Mouse (Mus musculus) forebrain, embryonic 16.5 days (tissue): ENCODE data around the gene Sms. TPM values are rescaled to one million over a fixed set of nuclear protein-coding genes. Genes with fewer than 3 reads are reported as not detected.

ENCODE experiments used
- ATAC-seq: fragments of 200-750 bp; cut with Nextera tagmentation; 2 replicates; pipeline ENCODE4 v1.8.0; 2017; ENCODE audit warnings: mild to moderate bottlenecking, moderate library complexity
- H3K27ac ChIP-seq: fragments of 300-500 bp; sonication (generic); 2 replicates; pipeline ENCODE4 v1.5.1; 2014; ENCODE audit warnings: low read length, control low read depth
- H3K27me3 ChIP-seq: fragments of 300-500 bp; sonication (generic); replicated peaks from 2 replicates; pipeline ENCODE4 v1.6.1; 2014; ENCODE audit warnings: low read length; ENCODE audit not compliant: control insufficient read depth, insufficient read depth
- H3K36me3 ChIP-seq: fragments of 300-500 bp; sonication (generic); 2 replicates; pipeline ENCODE4 v1.6.1; 2014; ENCODE audit not compliant: control insufficient read depth, insufficient read depth
- H3K4me1 ChIP-seq: fragments of 300-500 bp; sonication (generic); replicated peaks from 2 replicates; pipeline ENCODE4 v1.6.1; 2014; ENCODE audit warnings: low read length; ENCODE audit not compliant: control insufficient read depth, insufficient read depth
- H3K4me2 ChIP-seq: fragments of 300-500 bp; sonication (generic); 2 replicates; pipeline ENCODE4 v1.6.1; 2014; ENCODE audit warnings: mild to moderate bottlenecking, low read length, control low read depth
- H3K4me3 ChIP-seq: fragments of 300-500 bp; sonication (generic); replicated peaks from 2 replicates; pipeline ENCODE4 v1.5.1; 2014; ENCODE audit warnings: mild to moderate bottlenecking, low read length, control low read depth
- H3K9ac ChIP-seq: fragments of 300-500 bp; sonication (generic); replicated peaks from 2 replicates; pipeline ENCODE4 v1.6.1; 2014; ENCODE audit warnings: low read depth, low read length, control low read depth
- H3K9me3 ChIP-seq: fragments of 300-500 bp; sonication (generic); 2 replicates; pipeline ENCODE4 v1.6.1; 2016; ENCODE audit warnings: low read length; ENCODE audit not compliant: control insufficient read depth
- WGBS: fragments of 180-500 bp; shearing (Covaris S2); extraction: QIAGEN DNeasy Blood & Tissue Kit; methylation state at CpG from one replicate; pipeline ENCODE4 v1.1.7; 2014; 5-methylcytosine and 5-hydroxymethylcytosine counted together
- polyA plus RNA-seq: library from polyadenylated mRNA; unstranded; fragments of >200 nt; fragmentation: Nextera tagmentation; extraction: Ambion mirVana; gene quantifications from 2 replicates; pipeline ENCODE4 v1.2.1, GENCODE M21; 2015

The Sms gene
- polyA plus RNA-seq, 1 experiment from 2014 or later = 91.3 TPM

GRCm38 (mm10) chrX:157488831-157489230 lies 3.3 kb downstream of the Sms start:
- WGBS = 56% methylated on average over 3 of the region's 3 CpGs
- no peaks in the 10 kb centered on the region for H3K36me3 ChIP-seq
- H3K9me3 ChIP-seq = no peaks in the 10 kb centered on the region
- H3K4me3 ChIP-seq = no peak overlapping the region
- no peak overlapping the region for H3K9ac ChIP-seq
- H3K27ac ChIP-seq = no peak overlapping the region
- no peaks in the 10 kb centered on the region for H3K27me3 ChIP-seq
- no peak overlapping the region for H3K4me2 ChIP-seq
- ATAC-seq = no peak
- peaks cover 8% of the 10 kb centered on the region for H3K4me1 ChIP-seq

GRCm38 (mm10) chrX:157486765-157487164 lies 5.3 kb downstream of the Sms start:
- 53% methylated on average over 2 of the region's 2 CpGs for WGBS
- ATAC-seq = no peak
- H3K4me3 ChIP-seq = no peak overlapping the region
- H3K4me2 ChIP-seq = no peak overlapping the region
- no peaks in the 10 kb centered on the region for H3K9me3 ChIP-seq
- no peaks in the 10 kb centered on the region for H3K36me3 ChIP-seq
- no peak overlapping the region for H3K9ac ChIP-seq
- H3K4me1 ChIP-seq = peaks cover 8% of the 10 kb centered on the region
- no peak overlapping the region for H3K27ac ChIP-seq
- H3K27me3 ChIP-seq = no peaks in the 10 kb centered on the region

GRCm38 (mm10) chrX:157482842-157483241 lies 9.2 kb downstream of the Sms start:
- H3K9ac ChIP-seq = no peak overlapping the region
- no peak for ATAC-seq
- H3K9me3 ChIP-seq = no peaks in the 10 kb centered on the region
- no peak overlapping the region for H3K27ac ChIP-seq
- no peaks in the 10 kb centered on the region for H3K36me3 ChIP-seq
- no peaks in the 10 kb centered on the region for H3K27me3 ChIP-seq
- H3K4me1 ChIP-seq = no peaks in the 10 kb centered on the region
- H3K4me3 ChIP-seq = no peak overlapping the region
- no peak overlapping the region for H3K4me2 ChIP-seq
- WGBS = 82% methylated on average over 2 of the region's 2 CpGs

- Histone ChIP-seq H3K9ac (no peak overlapping the region), H3K4me2 (no peak overlapping the region), H3K9me3 (no peaks in the 10 kb centered on the region), H3K36me3 (no peaks in the 10 kb centered on the region), H3K4me1 (no peaks in the 10 kb centered on the region), H3K27me3 (no peaks in the 10 kb centered on the region), H3K27ac (no peak overlapping the region), H3K4me3 (no peak overlapping the region)
- 81% methylated on average over 2 of the region's 2 CpGs for WGBS
- no peak for ATAC-seq
Observed at GRCm38 (mm10) chrX:157481860-157482259, 10.2 kb downstream of the Sms start.

GRCm38 (mm10) chrX:157477328-157477727 lies 14.8 kb downstream of the Sms start:
- H3K27ac ChIP-seq = no peak overlapping the region
- no peak overlapping the region for H3K4me3 ChIP-seq
- no peak overlapping the region for H3K9ac ChIP-seq
- ATAC-seq = no peak
- H3K27me3 ChIP-seq = no peaks in the 10 kb centered on the region
- H3K9me3 ChIP-seq = no peaks in the 10 kb centered on the region
- H3K4me2 ChIP-seq = no peak overlapping the region
- no peaks in the 10 kb centered on the region for H3K36me3 ChIP-seq
- 62% methylated on average over 3 of the region's 3 CpGs for WGBS
- H3K4me1 ChIP-seq = no peaks in the 10 kb centered on the region

- no peak overlapping the region for H3K4me2 ChIP-seq
- no peak for ATAC-seq
- WGBS = 87% methylated on average over 4 of the region's 4 CpGs
- H3K9ac ChIP-seq = no peak overlapping the region
- no peaks in the 10 kb centered on the region for H3K4me1 ChIP-seq
- no peaks in the 10 kb centered on the region for H3K36me3 ChIP-seq
- H3K9me3 ChIP-seq = no peaks in the 10 kb centered on the region
- H3K4me3 ChIP-seq = no peak overlapping the region
- no peaks in the 10 kb centered on the region for H3K27me3 ChIP-seq
- H3K27ac ChIP-seq = no peak overlapping the region
Observed at GRCm38 (mm10) chrX:157476153-157476810, 15.8 kb downstream of the Sms start.

- Histone ChIP-seq H3K4me2 (no peak overlapping the region), H3K9me3 (no peaks in the 10 kb centered on the region), H3K4me3 (no peak overlapping the region), H3K9ac (no peak overlapping the region), H3K36me3 (no peaks in the 10 kb centered on the region), H3K27me3 (no peaks in the 10 kb centered on the region), H3K4me1 (no peaks in the 10 kb centered on the region), H3K27ac (no peak overlapping the region)
- ATAC-seq = no peak
- WGBS = 65% methylated on average over 8 of the region's 8 CpGs
Observed at GRCm38 (mm10) chrX:157471711-157472660, 20.1 kb downstream of the Sms start.

- ATAC-seq = no peak
- no peak overlapping the region for H3K4me2 ChIP-seq
- H3K9ac ChIP-seq = no peak overlapping the region
- no peak overlapping the region for H3K27ac ChIP-seq
- H3K36me3 ChIP-seq = no peaks in the 10 kb centered on the region
- WGBS = 91% methylated on average over 3 of the region's 3 CpGs
- H3K9me3 ChIP-seq = no peaks in the 10 kb centered on the region
- no peak overlapping the region for H3K4me3 ChIP-seq
- no peaks in the 10 kb centered on the region for H3K27me3 ChIP-seq
- H3K4me1 ChIP-seq = no peaks in the 10 kb centered on the region
Observed at GRCm38 (mm10) chrX:157468795-157469194, 23.3 kb downstream of the Sms start.

- ATAC-seq = no peak
- Histone ChIP-seq H3K4me3 (no peak overlapping the region), H3K9ac (no peak overlapping the region), H3K4me2 (no peak overlapping the region), H3K27me3 (no peaks in the 10 kb centered on the region), H3K27ac (no peak overlapping the region), H3K36me3 (no peaks in the 10 kb centered on the region), H3K9me3 (no peaks in the 10 kb centered on the region), H3K4me1 (no peaks in the 10 kb centered on the region)
- 62% methylated on average over 2 of the region's 2 CpGs for WGBS
Observed at GRCm38 (mm10) chrX:157468055-157468454, 24.0 kb downstream of the Sms start.
